Mouse (Mus musculus): ENCODE data around the gene Hoxc11.

Gene Hoxc11

GRCm38 (mm10) chr15:102984925-102985324, 30.7 kb downstream of the Hoxc11 start:
- no peak for DNase-seq

- peak; percentile 90 for DNase-seq
Measured at GRCm38 (mm10) chr15:102987124-102987833, 33.1 kb downstream of the Hoxc11 start.

- no peak for DNase-seq
Measured at GRCm38 (mm10) chr15:102988078-102988477, 33.9 kb downstream of the Hoxc11 start.

- DNase-seq, result no peak
Measured at GRCm38 (mm10) chr15:102990461-102991397, 36.5 kb downstream of the Hoxc11 start, which contains the start of gene Hoxc8. Gene Hoxc8 (plus strand): TSS chr15:102990607.

- no peak for DNase-seq
Measured at GRCm38 (mm10) chr15:102991782-102992181, 37.6 kb downstream of the Hoxc11 start.

- no peak for DNase-seq
Measured at GRCm38 (mm10) chr15:102992206-102992605, 38.0 kb downstream of the Hoxc11 start.

GRCm38 (mm10) chr15:102992863-102993262, 38.6 kb downstream of the Hoxc11 start:
- DNase-seq, result no peak

- DNase-seq, result no peak
Measured at GRCm38 (mm10) chr15:102996548-102996947, 42.3 kb downstream of the Hoxc11 start.

- DNase-seq, result no peak
Measured at GRCm38 (mm10) chr15:102997431-102997830, 43.2 kb downstream of the Hoxc11 start.

- no peak for DNase-seq
Measured at GRCm38 (mm10) chr15:102997939-102998355, 43.7 kb downstream of the Hoxc11 start, which contains the start of gene Hoxc6. Gene Hoxc6 (plus strand): TSS chr15:102998257.

GRCm38 (mm10) chr15:102998608-102999182, 44.5 kb downstream of the Hoxc11 start:
- no peak for DNase-seq

GRCm38 (mm10) chr15:102999183-102999831, 45.1 kb downstream of the Hoxc11 start:
- peak; percentile 57 to 65 for DNase-seq

- DNase-seq, result no peak
Measured at GRCm38 (mm10) chr15:102999955-103000354, 45.7 kb downstream of the Hoxc11 start.

- DNase-seq, result no peak
Measured at GRCm38 (mm10) chr15:103000501-103000901, 46.3 kb downstream of the Hoxc11 start.

GRCm38 (mm10) chr15:103001370-103001769, 47.1 kb downstream of the Hoxc11 start:
- no peak for DNase-seq

- DNase-seq, result no peak
Measured at GRCm38 (mm10) chr15:103002156-103002555, 47.9 kb downstream of the Hoxc11 start.

- no peak for DNase-seq
Measured at GRCm38 (mm10) chr15:103002821-103003448, 48.7 kb downstream of the Hoxc11 start.

- DNase-seq, result no peak
Measured at GRCm38 (mm10) chr15:103005308-103005707, 51.1 kb downstream of the Hoxc11 start.

GRCm38 (mm10) chr15:103005797-103006196, 51.6 kb downstream of the Hoxc11 start:
- DNase-seq, result no peak

GRCm38 (mm10) chr15:103006326-103006725, 52.1 kb downstream of the Hoxc11 start:
- no peak for DNase-seq

Data from B cell, adult 2 months (primary cell).